Mouse (Mus musculus) lung, adult 2 months (tissue): ENCODE results near the gene Gm44511.

Experiments used
- CTCF ChIP-seq: fragments of 200-500 bp; IDR thresholded peaks from 2 replicates; pipeline ENCODE4 v1.5.1; 2011; ENCODE audit warnings: mild to moderate bottlenecking, low read length, control low read depth; ENCODE audit not compliant: insufficient read depth
- POLR2A ChIP-seq: fragments of 200-500 bp; IDR thresholded peaks from 2 replicates; pipeline ENCODE4 v1.6.1; 2011; ENCODE audit warnings: low read depth, mild to moderate bottlenecking, control low read depth, low read length, borderline replicate concordance; ENCODE audit errors: extremely low read depth

- TF ChIP-seq CTCF = no peak
- no peak for TF ChIP-seq POLR2A
Measured at GRCm38 (mm10) chr6:128737445-128737844, 88.7 kb downstream of the Gm44511 start.
